Mouse (Mus musculus) urinary bladder, postnatal 14 days (tissue): ENCODE data around the gene Fscb.

Experiments used
- DNase-seq: peaks from one replicate; pipeline ENCODE4 v3.0.0; 2021; ENCODE audit warnings: low spot score

The Fscb gene

DNA sequence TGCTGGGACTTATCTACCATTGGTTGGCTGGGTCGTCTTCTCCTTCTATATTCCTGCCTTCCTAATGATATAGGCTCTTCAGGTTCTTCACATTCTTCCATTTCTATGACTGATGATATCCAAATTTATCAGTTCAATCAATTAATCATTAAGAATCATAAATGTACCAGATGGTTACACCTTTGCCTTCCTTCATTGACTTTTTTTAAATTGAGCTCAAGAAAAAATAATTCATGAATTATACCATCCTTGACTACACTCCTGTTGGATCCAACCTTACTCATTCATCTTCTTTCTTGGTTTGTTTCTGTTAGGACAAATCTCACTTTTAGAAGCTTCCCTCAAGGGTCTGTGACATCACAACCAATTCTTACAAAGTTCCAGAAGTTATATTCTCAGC lies at the start of gene Fscb:
Gene Fscb, minus strand, starts transcription at position 101 of the 400 bp plus-strand sequence.
- DNase-seq = no peak

DNA sequence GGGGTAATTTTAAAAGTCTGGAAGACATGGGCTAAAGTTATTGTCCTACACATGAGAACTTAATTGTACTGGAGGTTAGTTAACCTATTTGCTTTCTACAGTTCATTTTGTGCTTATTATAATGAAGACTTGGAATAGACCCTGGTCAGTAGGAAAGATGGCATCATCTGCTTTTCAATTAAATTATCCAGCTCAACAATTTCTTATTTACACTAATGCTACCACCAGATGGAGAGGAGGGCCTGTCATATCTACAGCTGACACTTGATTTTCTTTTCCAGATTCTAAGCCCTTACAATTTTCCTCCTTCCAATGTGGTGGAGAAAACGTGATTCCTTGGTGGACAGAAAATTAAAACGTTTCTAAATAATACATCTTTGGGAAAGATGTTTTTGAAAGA lies 42.3 kb upstream of the Fscb start:
- no peak for DNase-seq

DNA sequence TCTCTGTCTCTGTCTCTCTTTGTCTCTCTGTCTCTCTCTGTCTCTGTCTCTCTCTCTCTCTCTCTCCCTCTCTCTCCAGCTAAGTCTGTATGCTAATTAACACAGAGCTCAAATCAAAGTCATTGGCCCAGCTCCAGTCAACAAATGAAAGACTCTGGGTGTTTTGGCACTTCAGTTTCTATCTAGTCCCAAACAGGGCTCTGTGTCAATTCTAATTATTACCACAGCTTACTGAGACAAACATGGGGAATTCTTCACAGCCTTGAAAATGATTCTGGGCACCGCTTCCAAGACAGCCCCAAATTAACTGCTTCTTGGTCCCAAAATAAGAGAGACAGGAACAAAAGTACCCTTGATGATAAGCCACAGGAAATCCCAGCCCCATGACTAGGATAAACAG lies 38.9 kb upstream of the Fscb start:
- DNase-seq = no peak

DNA sequence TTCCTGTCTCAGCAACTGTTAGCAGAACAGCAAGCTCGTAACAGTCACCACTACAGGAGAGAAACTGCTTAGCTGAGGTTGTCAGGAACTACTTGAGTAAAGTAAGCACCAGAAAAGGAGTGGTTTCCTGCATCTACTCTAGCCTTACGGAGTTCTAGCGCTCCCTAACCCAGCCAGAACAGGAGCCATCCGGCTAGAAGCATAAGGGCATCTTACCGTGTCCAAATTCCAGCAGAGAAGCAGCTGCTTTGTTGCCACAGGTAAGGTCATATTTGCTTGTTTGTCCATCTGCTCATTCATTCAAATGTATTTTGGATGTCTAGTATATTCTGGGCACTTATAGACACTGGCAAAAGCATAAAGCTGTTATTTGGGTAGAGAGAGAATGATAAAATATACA lies 23.2 kb upstream of the Fscb start:
- no peak for DNase-seq

DNA sequence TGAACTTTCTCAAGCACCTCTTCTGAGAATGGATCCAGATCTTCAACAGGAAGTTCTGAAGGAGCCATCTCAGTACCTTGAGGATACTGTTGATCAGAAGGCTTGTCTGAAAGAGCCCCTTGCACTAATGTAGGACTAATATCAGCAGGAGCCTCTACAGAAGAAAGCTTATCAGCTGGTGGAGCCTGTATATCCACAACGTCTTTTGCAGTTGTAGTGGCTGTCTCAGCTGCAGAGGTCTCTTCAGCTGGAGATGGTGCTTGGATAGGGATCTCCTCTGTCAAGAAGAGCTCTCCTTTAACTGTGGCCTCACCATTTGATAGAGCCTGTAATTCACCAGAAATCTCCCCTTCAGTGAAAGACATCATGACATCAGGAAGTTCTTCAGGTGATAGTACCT lies 875 bp downstream of the Fscb start:
- no peak for DNase-seq

DNA sequence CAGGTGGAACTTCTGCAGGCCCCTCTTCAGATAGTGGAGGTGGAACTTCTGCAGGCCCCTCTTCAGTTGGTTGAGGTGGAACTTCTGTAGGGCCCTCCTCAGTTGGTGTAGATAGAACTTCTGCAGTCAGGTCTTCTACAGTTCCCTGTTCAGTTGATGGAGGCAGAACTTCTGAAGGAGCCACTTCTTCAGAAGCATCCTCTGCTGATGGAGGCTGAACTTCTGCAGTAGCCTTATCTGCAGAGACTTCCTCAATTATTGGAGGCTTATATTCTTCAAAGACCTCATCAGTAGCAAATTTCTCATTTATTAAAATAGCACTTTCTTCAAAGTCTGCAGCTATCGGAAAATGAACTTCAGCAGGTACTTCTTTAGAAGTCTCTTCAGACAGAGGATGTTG lies 1.4 kb downstream of the Fscb start:
- no peak for DNase-seq

DNA sequence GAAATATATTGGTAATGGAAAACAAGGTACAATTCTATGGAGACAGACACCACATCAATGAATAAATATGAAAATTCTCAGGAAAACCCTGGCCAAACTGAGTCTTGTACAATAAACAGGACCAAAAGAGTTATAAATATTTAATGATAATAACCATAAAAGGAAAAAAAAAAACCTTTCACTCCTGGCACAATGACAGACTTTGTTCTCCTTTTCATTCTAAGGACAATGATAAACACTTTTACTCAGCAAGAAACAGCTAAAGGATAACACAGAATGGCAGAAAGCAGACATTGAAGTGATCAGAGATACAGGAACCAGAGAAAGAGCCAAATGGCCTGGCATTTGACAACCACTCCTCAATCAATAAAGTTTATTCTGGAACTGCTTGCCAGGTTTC lies 19.3 kb downstream of the Fscb start:
- no peak for DNase-seq

DNA sequence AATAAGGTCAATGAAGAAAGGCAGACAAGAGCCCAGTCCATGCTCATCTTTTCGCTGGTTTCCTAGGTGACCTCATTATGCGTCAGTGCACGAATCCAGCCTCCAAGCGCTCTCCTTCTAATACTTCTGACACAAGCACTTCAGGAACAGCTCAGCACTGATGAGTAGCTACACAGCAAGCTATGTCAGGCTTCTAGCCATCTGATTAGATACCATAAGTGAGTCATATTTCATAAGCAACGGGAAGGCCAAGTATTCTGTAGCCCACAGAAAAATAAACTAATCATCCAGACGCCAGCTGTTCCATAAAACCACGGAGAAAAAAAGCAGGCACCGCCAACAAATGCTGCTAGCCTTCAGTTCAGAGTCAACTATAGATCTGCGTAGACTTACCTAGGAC lies 24.6 kb downstream of the Fscb start:
- no peak for DNase-seq

DNA sequence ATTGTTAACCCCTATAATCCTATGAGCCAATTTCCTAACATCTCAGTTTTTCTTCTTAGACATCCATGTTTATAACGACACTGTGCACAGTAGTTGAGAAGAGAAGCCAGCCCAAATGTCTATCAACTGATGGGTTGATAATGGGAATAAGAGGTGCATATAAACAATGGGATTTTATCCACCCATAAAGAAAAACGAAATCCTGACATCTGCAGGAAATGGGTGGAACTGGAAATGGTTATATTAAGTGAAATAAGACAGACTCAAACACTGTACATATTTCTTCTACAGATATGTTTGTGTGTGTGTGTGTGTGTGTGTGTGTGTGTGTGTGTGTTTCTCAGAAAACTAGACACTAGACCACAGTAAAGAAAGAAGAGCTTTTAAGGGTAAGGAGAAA lies 37.8 kb downstream of the Fscb start:
- DNase-seq = no peak
